Mouse (Mus musculus) cerebellum, adult 9-11 months (tissue): ENCODE measurements around the gene Dnase2b.

Experiments
- DNase-seq: peaks from one replicate; pipeline ENCODE4 v3.0.0; 2022

Dnase2b gene

DNA sequence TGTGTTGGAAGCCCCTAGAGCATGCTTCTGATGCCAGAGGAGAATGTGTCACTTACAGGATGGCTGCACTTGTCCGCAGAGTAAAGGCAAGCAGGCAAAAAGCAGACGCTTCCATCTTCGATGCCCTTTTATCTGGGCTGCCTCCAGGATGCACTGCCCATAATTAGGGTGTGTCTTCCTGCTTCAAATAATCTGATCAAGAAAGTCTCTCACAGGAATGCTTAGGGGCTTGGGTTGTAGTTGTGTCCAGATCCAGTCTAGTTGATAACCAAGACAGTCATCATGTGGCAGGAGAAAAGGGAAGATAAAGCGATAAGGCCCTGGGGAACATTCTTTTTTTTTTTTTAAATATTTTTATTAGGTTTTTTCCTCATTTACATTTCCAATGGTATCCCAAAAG is at the start of gene Dnase2b:
Dnase2b (minus strand) TSS at position 101 of the 400 bp plus-strand sequence.
- DNase-seq, result no peak

DNA sequence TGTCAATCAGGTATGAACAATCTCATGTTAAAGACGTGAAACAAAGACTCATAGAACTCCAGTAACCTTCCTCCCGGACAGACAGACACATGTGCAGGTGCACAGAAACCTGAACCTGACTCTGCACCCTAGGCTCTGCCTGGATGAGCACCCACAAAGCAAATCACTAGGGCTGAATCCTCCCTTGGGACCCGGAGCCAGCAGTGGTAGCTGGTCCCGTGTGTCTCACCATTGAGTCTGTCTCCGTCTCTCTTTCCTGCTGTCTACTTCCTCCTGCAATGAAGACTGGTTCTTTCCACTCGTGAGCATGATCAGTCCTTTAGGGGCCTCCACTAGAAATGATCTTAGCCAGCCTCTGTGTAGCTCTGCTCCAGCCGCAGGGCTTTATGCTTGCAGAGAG is 46.5 kb upstream of the Dnase2b start:
- no peak for DNase-seq

DNA sequence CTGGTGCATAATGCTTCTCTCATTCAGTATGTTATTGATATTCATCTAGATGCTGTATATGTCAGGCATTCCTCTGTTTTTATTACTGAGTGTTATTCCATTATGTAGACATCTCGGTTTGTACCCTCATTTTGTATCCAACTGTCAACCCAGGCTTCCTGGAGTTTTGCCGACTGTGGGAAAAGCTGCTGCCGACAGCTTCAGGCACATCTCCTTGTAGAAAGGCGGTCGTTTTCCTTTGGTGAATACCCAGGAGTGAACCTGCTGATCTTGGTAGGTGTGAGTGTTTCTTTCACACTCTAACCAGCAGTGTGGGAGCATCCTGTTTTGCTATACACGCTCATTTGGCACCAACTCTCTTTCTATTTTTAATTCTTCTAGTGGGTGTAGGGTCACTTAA is 45.6 kb upstream of the Dnase2b start:
- no peak for DNase-seq

DNA sequence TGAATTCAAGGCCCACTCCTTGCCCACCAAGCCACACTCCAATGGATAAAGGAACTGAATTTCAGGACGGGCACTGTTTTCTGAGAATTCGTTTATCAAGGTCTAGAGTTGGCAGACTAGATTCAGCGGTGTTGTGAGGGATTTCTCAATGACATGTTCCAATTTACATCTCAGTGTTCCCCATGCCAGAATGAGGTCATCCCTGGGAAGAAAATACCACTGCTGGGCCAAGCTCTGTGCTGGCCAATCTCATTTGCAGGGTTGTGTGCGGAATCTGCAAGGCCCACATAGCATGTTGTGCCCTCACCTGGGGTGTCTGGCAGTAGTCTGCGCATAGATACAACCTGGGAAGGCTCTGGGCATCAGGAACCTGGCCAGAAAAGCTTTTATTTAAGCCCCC is 43.9 kb upstream of the Dnase2b start:
- peak; percentile 76 for DNase-seq

DNA sequence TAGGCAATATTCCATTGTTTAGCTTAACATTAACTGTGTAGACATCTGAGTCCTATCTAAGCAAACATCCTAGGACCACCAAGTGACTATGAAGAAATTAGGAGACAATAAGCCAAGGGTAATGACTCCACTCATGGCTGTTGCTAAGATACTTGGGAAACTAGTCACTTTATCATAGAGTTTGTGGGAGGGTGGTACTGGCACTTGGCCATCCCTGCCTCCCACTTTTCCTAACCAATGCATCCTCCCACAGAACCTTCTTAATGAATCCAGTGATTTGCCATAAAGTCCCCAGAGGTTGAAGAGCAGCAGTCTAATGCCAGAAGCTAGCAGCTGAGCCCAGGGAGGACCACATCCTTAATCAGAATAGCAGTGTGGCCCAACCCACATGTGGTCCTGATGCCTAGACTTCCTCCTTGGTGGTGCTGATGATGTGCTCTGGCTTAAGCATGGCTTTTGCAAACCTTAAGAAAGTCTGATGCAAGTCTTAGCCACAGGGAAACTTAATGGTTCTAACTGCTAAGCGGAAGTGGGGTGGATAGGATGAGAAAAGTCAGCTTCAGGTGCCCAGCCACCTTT is 42.8 kb upstream of the Dnase2b start:
- DNase-seq, result no peak

DNA sequence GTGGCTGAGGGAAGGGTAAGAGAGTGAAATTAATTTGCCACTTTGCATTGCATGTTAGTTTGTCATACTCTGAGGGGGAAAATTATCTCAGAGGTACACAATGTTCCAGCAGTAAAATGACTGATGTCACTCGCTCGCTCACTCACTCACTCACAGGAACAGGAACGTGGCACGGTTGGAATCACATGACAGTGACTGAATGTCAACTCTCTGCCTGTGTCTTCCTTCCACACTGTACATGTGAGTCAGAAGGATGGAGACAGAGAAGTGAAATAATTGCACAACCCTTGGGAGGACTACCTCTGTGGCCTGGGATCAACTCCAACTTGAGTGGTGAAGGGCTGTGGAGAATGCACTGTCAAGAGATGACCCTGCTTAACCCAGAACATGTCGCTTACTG is 42.0 kb upstream of the Dnase2b start:
- DNase-seq, result no peak

DNA sequence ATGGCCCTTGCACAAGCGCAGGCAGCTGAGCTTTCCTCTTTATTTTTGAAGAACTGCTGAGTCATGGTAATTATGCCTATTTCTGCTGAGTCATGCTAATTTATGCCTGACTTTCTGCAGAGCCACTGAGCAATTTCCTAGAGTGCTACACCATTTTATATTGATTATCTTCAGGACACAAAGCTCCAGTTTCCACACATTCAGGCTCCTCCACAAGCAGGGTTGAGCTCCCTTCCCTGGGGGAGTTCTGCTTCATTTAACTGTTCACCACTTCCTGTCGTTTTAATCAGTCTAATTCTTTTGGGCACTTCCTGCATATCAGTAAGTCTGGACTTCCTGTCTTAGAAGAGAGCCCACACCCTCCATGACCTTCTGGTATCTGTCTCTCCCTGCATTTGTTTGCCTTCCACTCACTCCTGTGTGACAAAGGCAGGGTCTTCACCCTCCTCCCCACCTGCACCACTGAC is 39.7 kb upstream of the Dnase2b start:
- no peak for DNase-seq

DNA sequence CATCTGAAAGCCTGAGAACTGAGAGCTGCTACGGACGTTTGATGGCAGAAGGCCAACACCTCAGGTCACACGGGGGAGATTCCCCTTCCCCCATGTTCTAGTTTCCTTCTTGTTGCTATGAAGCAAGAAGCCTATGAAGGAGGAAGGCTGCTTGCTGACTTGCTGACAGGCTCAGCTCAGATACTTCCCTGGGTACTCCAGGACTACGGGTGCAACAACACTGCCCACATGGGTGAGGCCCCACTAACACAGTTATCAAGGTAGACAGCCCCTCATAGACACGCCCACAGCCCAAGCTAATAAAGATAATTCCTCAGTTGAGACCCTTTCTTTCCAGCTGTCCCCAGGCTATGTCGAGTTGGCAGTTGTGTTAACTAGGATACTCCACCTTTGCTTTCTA is 38.3 kb upstream of the Dnase2b start:
- DNase-seq, result no peak

DNA sequence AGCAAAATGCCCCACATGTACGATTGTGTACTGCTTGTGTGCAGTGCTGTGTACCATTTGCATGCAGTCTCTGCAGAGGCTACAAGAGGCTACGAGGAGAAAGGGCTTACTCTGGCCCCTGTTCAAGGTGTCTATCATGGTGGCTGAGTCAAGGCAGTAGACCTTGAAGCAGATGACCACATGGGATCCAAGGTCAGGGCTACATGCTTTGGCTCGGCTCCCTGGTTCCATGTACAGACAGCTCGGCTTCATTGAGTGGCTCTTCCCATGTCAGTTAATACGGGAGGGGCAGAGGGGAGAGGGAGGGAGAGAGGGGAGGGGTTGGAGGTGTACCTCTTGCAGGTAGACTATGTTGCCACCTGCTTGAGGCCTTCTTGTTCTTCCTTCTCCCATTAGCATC is 37.0 kb upstream of the Dnase2b start:
- DNase-seq, result no peak

DNA sequence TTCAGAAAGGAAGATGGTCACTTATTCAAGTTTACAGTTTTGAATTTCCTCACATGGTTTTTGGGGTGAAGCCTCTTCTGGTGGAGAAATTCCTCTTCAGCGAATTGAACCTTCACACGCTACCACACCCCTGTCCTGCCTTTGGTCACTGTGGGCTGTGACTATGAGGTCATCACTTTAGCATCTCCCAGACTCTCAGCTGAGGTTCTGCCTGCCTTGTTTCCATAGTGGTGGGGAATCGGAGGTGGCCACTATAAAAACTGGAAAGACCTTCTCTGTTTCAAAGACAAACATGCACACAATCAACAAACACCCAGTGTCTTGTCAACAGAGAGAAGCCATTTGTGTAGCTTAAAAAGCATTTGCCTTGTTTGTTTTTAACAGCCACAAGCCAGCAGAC is 35.8 kb upstream of the Dnase2b start, which contains the start of gene 4930503B20Rik:
4930503B20Rik (minus strand) TSS at position 101 of the 400 bp plus-strand sequence.
- no peak for DNase-seq

DNA sequence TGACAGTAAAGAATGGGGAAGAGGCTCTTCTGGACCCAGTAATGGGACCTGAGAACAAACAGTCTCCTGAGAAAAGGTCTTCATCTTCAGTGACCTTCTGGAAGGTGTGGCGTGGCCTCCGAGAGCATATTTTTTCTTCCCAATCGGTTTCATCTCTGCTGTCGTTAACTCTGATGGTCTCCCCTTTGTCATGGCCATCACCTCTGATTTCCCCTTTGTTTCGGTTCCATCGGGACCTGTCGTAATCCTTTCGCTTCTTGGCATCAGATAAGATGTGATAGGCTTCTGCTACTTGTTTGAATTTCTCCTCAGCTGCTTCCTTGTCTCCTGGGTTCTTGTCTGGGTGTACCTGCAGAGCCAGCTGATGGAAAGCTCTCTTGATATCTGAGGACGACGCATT is 35.3 kb upstream of the Dnase2b start:
- DNase-seq, result no peak

DNA sequence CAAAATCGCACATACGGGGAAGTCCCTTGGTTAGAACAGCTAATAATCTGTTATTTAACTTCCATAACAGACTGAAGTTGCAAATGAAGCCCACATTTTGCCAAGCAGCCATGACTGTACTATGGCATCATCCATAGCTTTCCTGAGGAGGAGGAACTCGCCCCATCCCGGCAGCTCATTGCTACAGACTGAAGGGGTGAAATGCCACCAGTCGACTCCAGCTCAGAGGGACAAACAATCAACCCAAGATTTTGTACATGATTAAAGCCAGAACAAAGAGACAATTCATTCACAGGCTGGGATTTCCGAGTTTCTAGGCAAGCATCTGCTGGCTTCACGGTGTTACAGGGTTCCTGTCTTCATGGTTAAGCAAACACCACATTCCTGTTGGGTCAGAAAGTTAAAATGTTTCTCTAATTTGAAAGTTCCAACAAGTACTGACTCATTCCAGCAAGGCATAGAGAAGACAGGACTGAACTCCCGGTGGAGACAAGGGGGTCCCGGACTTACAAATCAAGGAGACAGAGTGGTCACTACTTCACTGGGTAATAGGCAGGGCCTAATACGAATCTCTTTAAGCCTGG is 34.0 kb upstream of the Dnase2b start:
- DNase-seq, result no peak

DNA sequence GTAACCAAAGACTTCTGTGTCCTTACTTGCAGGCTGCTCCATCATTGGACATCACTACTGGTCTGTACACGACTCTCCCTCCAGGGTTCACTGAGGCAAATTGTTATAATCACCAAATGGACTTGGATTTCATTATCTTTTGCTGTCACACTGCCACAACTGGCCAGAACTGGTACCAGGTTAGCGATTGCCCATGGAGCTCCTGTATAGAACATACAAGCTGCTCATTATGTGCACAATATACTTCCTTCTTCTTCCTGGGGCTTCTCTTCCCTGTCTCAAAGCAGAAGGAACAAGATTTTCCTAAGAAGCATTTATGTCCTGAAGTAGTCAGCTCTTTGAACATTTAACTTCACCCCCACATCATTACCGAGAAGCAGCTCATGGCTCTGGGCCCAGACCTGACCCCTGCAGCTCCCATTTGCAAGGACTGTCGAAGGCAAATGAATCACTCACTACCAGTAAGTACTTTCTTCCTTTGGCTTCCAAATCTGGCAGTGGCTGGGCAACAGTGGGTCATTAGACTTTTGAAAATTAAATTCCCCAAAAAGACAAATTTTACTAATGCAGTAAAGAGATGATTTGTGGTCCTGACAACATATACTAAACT is 26.5 kb upstream of the Dnase2b start:
- DNase-seq, result no peak

DNA sequence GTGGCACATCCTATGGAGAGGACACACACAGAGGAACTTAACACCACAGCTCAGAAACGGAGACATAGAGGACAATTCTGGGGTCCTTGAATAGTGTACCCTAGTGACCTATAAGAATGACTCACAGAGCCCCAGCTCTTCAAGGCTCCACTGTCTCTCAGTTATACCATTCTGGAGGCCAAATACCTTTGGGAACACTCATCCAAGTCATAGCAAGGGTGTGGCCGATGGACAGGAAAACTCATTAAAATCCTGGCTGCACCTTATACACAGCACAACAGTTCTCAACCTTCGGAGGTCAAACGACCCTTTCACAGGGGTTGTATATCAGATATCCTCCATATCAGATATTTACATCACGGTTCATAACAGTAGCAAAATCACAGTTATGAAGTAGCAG is 17.1 kb upstream of the Dnase2b start:
- no peak for DNase-seq

DNA sequence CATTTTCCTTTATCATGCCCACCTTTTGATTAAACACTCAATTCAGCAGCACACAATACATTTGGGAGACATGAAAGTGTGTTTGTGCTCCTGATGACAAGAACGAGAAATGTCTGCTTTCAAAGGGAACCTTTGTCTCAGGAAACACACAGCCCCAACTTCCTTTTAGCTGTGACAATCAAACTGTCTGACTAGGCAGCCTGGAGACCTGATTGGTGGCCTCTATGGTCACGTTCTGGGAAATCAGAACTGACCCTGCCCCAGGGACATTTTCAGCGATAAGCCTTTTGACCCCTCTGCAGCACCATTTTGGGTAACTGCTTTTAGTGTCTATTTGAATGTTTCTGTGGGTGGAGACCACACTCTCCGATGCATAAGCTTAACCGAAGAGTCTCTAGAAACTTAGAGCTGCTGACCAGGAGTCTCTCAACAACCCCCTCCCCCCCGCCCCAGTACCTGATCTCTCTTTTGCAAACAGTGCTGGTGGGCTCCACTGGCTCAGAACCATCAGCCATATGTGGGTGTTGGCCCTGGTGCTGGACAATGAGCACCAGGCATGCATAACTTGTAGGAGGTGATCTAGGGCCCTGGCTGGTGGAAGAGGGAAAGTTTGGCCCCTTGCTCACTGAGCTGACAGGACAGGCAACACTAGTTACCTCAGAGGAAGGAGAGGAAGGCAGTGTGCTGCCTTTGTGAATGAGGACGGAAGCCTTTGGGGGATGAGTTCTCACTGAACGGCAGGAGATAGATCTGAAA is 13.0 kb upstream of the Dnase2b start:
- DNase-seq, result no peak

DNA sequence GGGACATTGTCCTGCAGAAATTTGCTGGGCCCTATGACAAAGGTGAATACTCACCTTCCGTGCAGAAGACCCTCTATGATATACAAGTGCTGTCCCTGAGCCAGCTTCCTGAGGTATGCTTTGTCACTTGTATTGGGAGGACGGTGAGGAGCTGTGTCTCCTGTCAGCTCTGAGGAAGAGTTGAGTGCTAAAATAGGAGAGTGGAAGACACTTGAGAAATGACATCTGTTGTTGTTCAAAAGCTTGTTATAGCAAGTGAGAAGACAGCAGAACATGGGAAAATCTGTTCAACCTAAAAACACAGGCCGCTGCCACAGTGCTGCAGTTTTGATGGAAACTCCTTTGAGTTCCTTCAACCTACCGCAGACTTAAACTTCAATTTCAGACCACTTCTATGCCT is 10.4 kb upstream of the Dnase2b start:
- DNase-seq, result no peak

DNA sequence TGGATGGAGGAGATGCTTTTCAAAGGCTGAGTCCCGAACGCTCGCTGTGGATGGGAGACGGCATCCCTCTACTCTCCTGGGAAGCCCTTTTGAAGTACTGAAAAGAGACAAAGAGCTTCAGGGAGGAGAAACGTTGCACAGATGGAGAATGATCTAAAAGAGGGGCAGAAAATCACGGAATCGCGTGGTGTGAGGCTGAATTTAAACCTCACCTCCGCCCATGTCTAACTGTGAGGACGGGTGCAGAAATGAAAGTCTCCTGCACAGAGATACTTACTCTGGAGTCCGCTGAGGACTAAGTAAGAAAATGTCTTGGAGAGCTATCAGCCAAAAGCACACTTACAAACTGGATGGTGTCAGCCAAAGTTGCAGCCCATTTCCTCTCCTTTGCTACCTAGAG is 6.6 kb upstream of the Dnase2b start:
- no peak for DNase-seq

DNA sequence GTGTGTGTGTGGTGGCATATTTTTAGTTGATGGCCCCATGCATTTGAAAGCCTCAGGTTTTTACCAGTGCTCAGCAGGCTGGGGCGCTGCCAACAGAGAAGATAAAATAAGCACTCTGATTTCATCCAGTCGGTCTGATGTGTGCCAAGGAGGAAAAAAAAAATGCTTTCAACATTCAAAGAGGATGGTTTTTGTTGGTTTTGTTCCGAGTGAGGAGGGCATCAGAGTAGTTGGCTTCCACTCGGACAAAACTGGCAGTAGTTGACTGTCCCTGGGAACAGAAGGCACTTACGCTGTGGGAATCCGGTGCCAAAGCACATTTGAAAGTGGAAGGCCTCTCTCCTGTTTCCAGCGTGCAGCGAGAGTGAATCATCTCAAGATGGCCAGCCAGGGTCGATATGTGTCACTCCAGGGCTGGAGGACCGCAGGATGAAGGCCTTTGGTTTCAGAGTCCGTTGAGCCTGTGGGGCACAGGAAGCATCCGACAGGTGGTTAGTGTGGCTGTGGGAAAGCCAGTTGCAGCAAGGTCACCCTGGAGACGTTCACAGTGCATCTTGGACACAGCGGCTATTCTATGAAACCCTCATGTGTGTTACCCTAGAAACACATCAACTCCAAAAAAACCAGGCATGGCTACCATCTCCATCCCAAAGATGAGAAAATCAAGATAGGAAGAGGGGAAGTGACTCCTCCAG is 5.3 kb upstream of the Dnase2b start:
- DNase-seq, result peak; percentile 88

DNA sequence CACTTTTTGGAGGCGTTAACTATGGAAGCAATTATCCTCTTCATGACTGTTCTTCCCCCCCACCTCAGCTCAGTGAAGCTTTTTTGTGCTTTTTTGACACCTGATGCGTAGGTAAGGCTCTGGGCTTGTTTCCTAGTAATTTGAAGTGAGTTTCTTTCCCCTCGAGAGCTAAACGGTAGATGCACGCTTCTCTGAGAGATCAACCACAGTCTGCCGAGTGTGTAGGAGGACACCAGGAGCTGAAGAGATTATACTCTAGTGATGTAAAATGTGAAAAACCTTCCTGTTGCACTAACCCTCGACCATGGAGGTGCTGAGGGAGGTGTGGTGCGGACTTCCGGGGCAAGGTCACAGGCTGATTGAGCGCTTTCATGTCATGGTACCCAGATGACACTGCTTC is 4.7 kb upstream of the Dnase2b start:
- no peak for DNase-seq

DNA sequence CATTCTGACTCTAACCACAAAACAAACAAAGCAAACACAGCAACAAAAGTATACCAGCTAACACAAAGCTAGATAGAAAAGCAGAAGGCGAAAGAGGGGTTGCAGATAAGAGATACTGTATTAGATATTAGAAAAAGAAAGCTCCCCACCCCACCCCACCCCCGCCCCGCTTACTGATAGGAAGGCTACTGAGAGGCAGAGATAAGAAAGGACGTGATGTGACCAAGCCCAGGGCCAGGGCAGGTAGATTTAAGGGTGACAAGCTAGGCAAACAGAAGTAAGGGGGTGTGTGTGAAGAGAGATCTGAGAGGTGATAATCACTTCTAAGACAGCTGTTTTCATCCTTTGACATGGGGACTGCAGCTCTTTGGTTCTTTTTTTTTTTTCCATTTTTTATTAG is 3.0 kb upstream of the Dnase2b start:
- no peak for DNase-seq

DNA sequence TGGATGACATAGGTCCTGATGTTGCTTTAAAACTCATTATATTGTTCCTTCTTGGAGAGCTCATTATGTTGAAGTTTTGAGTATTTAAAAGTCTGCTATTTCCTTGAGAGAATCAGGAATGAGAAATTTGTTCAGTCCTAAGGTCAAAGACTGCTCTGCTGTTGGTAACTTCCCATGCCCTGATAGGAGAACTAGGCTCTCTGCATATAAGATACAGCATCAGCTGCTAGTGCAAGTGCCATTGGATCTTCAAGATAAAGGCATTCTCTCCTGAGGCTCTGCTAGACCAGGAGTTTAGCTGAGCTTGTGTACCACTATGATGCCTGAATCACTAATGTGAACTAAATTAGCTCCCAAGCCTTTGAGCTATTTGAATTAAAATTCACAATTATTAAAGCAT is 2.5 kb upstream of the Dnase2b start:
- DNase-seq, result no peak

DNA sequence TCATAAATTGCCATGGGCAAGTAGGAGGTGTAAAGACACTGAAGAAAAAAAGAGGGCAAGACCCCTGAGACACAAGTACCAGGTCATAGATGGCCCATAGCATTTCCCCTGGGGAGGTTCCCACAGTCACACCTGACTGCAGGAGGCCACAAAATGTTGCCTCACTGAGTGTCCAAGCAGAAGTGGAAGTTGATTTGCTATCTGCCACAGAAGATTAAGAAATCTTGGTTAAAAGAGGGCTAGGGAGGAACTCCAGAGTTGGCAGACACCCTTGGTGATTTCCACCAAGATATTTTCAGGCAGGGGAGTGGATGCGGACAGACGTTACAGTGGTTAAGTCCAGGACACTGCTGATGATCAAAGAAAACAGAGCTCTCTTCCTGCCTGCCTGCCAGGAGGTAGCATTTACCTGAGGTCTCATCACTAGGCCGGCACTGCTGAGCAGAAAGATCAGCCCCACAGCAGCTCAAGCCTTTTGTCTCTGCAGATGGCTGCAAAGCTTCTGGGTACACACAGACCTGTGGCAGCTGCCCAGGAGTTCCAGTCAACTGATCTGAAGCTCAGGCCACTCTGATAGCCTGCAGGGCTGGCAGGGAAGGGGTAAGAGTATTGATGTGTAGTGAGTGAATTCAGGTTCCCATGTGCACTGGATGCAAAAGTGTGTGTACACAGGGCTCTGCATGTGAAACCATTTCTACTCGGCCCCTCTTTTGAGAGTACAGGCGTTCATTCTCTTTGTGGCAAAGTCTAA is 1.3 kb upstream of the Dnase2b start:
- no peak for DNase-seq

DNA sequence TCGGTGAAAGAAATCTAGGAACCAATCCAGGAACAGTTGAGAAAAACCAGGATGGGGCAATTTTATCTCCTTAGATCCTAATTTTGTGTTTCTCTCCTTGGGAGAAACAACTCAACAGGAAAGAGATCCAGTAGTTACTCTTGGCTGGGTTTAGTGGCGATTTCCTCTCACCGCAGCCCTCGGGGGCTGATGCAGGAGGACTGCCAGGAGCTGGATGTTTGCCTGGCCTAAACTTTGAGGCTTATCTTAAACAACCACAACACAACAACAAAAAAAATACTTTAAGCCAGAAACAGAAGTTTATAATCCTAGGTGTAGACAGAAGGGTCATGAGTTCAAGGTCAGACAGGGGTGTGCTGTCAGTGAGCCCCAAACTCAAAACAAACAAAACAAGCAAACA is 3.6 kb downstream of the Dnase2b start:
- DNase-seq, result no peak
